Mouse (Mus musculus) frontal cortex, postnatal 10 days (tissue): ENCODE data around the gene Zfp384.

ENCODE experiments used
- DNase-seq, 2 experiments: peaks; one replicate each; pipeline ENCODE4 v3.0.0; 2022; ENCODE audit warnings: low spot score in 2 of 2, mixed read lengths in 1 of 2

Zfp384 gene

DNA sequence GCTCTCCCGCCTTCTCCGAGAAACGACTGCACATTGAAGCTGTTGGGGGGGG is at the start of gene Zfp384:
Zfp384 (plus strand) TSS at position 17 of the 52 bp plus-strand sequence.
- DNase-seq: no peak

DNA sequence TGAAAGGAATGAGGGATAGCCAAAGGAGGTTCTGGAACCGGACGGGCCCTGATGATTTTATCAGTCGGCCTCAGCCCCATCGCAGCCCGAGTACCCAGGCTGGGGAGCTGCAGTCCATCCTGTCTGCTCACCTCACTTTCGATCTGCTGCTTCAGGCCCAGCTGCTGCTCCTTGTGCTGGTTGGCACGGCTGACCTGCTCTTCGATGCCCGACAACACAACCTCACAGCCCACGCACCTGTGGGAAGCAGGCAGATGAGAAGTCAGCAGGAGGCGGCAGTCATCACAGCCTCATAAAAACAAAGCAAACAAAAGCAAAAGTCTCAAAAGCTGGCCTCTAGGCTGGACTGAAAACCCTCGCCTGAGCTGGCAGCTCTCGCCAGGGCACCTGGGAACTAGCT is 49.0 kb upstream of the Zfp384 start:
- no peak for DNase-seq

DNA sequence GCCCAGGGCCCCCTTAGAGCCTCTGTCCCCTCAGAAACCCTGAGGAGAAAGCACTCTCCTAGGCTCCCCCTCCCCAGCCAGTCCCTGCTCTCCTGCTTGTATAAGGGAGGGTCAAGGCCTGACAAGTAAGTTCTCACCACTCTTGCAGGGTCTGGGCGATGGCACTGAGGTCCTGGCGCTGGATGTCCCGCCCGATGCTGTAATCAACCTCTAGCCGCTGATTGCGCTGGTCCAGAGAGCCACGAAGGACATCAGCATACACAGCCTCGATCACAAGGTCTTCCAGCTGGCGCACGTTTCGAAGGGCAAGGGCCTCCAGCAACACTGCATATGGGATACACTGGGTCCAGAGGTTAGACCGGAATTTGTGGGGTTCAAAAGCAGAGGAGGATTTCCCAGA is 47.9 kb upstream of the Zfp384 start:
- no peak for DNase-seq

DNA sequence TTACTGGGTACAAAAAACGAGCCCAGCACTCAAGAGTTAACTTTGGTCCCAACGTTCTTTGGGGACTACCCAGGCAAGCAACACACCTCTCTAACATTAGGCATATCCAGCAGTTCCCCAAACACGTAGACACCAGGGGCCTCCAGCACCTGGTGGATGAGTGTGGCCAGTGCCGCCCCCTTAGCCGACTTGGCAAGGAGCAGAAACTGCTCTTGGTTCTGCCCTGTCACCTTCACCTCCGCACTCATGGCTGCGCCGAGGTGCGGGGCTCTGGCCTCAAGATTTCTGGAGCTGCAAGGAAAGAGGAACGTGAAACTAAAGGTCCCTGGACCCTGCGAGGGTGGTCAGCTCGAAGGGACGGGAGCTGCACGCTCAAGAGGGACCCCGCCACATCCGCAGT is 44.3 kb upstream of the Zfp384 start:
- DNase-seq: no peak

DNA sequence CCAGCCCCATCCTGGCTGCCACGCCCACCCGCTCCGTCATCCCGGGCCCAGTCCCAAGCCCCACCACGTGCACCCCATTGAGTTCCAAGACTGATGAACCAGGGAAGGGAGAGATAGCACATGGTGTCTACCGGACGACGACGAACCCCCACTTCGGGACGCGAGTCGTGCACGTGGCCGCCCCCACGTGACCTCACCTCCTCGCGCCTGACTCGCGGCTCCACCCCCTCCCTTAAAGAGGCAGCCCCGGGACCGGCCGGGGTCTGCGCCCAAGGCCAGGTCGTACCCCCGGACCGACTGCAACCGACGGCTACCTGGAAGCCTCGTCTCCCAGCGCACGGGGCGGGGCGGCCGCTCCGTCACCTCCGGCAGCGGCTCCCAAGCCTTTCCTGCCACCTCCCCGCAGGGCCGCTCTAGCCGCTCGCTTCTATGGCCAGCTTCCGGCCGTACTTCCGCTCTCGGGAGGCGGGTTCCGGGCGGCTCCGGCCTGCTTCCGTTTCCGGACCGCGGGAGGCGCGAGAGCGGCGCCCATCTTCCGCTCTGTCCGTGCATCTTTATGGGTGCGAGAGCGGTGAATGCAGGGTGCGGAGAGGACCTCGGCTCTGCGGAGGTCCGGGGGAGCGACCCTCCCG is 43.7 kb upstream of the Zfp384 start, which contains the start of gene Cops7a:
Cops7a (minus strand) TSS at position 451 of the 632 bp plus-strand sequence.
- peak; percentile 90 to 94 for DNase-seq

DNA sequence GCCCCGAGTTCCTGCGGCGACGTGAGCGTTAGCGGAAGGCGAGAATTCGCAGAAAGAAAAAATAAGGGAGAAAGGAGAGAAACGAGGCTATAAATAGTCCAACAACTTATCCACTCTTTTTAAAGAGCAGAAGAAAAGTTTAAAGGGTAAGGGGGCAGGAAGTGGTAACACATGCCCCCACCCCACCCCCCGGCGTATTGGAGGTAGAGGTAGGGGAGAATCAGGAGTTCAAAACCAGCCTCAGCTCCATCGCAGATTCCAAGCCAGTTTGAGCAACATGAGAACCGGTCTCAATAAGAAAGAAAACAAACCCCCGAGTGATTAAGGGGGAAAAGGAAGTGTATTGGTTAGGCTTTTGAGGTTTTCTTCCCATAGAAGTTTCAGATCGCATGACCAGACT is 43.2 kb upstream of the Zfp384 start:
- no peak for DNase-seq

DNA sequence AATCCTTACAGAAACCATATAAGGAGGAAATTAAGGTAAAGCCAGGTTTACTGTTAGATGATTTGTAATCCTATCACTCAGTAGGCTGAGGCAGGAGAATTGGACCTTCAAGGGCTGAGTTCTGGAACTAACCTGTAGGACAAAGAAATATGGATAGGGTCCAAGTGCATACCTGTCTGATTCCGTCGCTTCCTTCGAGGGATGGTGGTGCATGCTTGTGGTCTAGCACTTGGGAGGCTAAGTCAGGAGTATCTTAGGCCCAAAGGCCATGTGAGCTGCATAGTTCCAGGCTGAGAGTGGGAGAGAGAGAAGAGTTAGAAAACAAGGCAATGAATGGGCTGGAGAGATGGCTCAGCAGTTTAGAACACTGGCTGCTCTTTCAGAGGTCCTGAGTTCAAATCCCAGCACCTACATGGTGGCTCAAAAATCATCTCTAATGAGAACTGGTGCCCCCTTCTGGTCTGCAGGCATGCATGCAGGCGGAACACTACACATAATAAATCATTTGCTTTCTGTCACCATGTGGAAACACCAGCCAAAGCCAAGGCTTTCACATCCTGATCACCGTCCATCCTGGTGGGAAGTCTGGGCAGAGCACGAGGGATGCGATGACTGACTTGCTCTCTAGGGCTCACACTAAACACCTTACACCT is 42.4 kb upstream of the Zfp384 start:
- DNase-seq: no peak

DNA sequence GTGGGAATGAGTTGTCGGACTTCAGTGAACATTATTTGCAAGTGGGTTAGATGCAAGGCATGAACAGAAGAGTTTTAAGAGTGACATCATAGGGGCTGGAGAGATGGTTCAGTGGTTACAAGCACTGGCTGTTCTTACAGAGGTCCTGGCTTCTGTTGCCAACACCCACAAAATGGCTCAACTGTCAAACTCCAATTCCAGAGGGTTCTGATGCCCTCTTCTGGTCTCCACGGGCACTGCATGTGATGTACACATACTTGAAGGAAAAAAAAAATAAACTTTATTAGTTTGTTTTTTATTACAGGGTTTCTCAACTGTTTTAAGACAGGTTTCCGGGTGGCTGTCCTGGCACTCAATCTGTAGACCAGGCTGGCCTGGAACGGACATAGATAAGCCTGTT is 41.2 kb upstream of the Zfp384 start:
- DNase-seq: peak in 1 of 2 experiments; percentile 29

DNA sequence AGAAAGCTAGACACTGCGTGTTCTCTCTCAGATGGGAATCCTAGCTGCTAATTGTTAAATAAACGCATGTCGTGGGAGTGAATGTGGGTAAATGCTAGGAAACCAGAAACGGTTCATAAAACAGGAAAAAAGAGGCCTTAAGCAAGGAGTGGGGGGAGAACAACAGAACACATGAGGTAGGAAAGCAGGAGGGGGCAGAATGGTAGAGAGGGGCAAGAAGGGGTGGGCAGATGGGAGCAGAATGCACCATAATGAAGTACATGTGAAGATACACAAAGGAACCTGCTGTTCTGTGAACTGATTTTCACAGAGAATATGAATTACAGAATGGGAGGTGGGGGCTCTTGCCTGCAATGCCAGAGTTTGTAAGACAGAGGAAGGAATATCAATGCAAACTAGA is 16.7 kb upstream of the Zfp384 start:
- DNase-seq: peak in 1 of 2 experiments; percentile 12

DNA sequence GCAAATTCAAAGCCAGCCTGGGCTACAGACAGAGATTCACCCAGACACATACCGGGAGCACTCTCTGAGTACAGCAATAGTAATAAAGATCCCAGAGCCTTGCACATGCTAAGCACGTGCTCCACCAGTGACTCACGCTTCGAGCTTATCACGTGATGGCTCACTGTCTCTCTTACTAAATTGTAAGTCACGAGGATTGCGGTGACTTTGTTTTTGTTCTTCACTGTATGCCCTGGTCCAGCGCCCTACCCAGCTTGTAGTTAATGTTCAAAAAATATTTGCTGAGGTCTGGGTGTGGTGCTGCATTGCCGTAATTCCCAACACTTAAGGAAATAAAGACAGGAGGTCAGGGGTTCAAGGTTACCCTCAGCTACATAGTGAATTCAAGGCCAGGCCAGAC is 15.6 kb upstream of the Zfp384 start:
- peak in 1 of 2 experiments; percentile 19 for DNase-seq

DNA sequence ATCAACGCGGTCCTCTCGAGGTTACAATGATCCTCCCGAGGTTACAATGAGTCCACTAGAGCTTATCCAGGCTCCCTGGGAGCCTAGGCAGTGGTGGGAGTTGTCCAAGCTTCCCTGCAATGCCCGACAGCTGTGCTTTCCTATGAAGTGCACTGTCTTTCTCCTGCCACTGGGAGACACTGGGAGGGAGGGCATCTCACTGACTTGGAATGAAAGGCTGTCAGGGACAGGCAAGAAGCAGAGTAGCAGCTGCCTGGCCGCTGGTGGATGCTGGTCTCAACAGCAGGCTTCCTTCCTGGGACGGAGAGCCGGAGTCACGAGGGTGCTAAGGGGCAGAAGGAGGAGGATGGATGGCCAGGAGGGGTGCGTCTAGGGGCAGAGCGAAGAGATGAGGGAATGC is 15.1 kb upstream of the Zfp384 start:
- DNase-seq: peak in 1 of 2 experiments; percentile 33

DNA sequence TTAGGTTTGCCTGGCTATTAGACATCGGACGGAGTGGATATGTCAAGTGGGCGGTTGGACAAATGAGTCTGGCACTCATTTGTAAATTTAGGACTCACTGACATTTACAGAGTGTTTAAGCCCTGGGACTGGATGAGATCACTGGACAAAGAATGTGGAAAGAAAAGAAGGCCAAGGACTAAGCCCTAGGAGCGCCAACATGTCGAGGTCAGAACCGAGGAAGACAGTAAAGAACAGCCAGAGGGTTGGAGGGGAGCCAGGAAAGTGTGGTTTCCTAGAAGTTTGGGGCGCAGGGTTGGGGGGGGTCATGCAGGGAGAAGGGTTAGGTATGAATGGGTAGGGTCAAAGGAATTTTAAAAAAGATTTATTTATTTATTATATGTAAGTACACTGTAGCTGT is 13.7 kb upstream of the Zfp384 start:
- DNase-seq: peak in 1 of 2 experiments; percentile 17

DNA sequence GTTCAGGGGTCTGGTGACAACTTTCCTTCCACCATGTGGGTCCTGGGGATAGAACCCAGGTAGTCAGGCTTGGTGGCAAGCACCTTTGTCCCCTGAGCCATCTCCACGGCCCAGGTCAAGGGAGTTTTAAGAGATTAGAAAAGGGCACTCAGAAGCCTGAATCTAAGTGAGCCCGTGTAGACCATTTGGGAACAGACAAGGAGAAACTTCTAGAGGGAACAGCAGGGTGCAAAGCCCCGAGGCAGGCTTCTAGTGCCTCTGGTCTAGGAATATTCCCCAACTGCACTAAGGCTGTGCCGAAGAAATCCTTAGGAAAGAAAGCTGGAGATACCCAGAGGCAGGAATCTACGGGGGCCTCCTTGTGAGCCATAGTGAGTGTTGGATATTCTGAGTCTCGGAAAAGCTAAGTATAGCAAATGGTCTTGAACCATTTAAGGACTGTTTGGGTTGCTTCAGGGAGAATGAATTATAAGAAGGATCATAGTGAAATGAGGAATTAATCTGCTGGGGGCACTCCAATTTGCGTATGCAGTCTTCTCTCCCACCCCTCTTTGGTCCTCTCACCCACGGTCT is 13.0 kb upstream of the Zfp384 start:
- no peak for DNase-seq

DNA sequence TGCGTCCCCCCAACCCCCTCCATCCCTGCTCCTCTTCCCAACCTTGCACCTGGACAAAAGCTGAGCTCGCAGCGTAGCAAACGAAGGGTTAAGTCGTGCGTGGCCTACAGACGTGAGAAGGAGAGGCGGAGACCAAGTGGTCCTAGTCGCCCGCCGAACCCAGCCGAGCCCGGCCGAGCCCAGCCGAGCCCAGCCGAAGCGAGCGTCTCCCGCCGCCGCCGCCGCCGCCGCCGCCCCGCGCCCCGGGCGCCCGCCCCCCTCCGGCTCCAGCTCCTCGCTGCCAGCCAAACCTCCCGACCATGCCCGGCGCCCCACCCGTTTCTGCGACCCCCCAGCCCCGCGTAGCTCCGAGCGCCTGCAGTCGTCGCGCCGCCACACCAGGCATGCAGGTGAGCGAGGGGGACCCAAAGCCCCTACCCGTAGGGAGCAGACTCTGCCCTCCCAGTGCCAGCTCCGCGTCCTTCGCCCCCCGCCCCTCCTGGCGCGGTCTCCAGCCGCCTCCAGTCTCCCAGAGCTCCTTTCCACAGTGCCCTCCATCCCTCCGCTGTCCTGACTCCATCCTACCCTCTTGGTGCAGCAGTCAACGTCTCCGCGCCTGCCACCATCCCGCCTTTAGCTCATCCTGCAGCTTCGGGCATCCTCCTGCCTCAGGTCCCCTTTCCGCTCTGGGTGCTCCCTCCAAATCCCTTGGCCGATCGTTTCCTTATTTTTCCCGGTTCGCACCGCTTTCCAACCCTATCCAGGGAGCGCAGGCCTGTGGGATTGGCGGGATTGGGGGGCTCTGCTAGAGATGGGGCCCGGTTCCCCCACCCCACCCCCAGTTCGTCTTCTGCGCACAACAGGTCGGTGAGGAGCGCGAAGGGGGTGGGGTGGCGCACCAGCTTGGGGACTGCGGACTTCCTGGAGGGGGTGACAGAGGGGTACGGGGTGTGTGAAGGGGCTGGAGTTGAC is 12.1 kb upstream of the Zfp384 start, which contains the start of gene Pianp:
Pianp (plus strand) TSS at position 144 of the 951 bp plus-strand sequence.
- DNase-seq: peak; percentile 66 to 80

DNA sequence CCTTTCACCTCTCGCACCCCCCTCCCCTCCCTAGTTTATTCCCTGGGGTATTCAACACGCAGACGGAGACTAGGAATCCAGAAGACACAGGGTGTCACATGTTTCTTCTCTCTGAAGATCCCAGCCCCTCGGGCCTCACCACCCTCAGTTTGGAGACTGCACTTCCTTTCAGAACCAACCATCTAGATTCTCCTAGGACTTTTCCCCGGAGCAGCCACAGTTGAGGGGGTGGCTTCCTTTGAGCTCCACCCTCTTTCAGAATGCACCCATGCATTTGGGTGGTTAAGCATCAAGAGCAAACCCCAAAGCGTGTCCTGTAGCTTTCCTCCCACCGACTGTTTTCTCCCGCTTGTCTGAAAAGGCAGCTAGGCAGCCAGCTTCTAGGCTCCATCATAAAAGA is 10.9 kb upstream of the Zfp384 start:
- DNase-seq: peak in 1 of 2 experiments; percentile 65

DNA sequence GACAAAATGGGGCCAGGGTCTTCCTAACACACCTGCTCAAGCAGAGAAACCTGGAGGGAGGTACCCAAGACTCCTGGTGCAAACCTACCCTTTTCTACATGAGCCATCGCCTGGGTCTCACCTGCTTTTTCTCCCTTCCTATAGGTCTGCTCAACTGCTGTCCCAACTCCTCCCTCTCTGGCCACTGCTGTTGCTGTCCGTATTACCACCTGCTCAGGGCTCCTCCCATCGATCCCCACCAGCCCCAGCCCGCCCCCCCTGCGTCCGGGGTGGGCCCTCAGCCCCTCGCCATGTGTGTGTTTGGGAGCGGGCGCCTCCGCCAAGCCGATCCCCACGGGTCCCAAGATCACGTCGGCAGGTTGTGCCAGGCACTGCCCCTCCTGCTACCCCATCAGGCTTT is 9.9 kb upstream of the Zfp384 start:
- DNase-seq: no peak

DNA sequence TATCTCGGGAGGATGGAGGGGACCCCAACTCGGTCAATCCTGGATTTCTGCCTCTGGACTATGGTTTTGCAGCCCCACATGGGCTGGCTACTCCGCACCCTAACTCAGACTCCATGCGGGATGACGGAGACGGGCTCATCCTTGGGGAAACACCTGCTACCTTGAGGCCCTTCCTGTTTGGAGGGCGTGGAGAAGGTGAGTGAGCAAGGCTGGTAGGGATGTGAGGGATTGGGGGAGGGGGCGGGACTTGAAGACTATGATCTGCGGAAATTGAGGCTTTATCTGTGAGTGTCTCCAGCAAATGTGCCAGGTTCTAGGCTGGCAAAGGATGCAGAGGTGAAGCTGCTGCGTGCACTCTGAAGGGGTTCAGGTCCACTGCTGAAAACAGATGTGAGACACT is 9.4 kb upstream of the Zfp384 start:
- peak in 1 of 2 experiments; percentile 16 for DNase-seq

DNA sequence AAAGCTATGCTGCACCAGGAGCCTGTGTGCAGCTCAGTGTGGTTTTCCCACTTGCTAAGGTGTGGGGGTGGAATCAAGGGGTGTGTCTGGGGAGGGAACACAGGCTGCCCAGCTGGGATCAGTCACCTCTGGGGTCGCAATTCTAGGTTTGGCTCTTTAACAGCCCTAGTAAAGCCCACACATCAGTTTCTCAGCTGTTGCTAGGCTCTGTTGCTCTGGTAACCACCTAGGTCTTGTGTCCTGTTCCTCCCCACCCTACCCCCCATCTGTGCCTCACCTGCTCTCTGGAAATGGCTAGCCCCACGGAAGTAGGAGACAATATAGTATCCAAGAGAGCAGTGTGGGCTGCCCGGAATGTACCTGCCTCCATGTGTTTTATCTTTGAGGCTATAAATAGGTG is 5.2 kb upstream of the Zfp384 start:
- DNase-seq: no peak

DNA sequence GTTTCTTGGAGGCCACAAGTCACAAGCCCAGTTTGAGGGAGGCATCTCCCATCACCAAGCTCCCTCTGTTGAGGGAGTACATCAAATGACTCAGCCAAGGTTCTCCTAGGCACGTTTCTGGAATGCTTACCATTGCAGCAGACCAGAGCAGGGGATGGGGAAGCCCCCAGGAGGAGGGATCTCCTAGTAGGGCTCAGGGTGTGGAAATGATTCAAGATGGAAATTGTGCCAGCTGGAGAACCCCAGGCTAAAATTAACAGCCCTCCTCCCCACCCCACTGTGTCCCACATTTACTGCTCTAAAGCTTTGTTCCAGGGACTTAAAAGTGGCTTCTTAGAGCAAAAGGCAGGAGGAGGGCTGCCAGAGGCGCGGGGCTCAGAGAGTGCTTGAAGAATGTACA is 3.9 kb upstream of the Zfp384 start:
- no peak for DNase-seq

DNA sequence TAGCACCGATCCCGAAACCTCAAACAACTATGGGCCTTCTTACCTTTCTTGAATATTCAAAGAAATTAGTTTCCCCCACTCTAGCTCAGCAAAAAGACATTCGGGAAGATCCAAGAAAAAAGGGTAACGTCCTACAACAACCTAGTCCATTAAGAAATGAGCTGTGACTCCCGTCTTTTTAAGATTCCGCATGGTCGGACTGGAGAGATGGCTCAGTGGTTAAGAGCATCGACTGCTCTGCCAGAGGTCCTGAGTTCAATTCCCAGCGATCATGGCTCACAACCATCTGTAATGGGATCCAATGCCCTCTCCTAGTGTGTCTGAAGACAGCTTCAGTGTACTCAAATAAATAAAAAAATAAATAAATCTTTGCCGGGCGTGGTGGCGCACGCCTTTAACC is 885 bp upstream of the Zfp384 start:
- no peak for DNase-seq

DNA sequence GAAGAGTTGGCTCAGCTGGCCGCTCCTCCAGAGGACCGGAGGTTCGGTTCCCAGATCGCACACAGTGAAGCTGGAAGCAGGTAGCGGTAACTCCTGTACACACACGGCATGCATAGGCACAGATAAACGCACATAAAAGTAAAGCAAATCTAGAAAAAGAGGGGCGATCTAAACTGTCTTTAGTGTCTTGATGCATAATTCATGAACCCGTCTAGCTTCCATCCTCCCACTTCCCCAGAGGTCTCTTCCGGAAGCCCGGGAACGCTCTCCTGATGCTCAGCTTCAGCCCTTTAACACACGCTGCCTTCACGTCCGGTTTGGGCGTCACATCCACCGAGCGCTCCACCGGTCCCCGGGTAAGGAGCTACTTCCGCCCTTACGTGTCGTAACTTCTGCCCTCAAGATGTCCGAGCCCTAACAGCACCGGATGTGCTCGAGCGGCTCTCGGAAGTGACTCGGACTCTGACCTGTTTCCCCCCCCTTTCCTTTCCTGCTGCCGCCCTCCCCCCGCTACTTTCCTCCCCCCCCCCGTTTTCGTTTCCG is 288 bp upstream of the Zfp384 start:
- peak; percentile 97 to 99 for DNase-seq
